Mouse (Mus musculus) B cell, adult 2 months (primary cell): ENCODE measurements at regions not wholly inside any gene's neighbourhood (a gene's known extent, or its start where the extent isn't known, plus 50 kb on each side); places are given as distances from the start of the nearest gene placed in this dataset.

Experiments
- DNase-seq, 2 experiments: peaks; one replicate each; pipeline ENCODE4 v3.0.0; 2022

DNA sequence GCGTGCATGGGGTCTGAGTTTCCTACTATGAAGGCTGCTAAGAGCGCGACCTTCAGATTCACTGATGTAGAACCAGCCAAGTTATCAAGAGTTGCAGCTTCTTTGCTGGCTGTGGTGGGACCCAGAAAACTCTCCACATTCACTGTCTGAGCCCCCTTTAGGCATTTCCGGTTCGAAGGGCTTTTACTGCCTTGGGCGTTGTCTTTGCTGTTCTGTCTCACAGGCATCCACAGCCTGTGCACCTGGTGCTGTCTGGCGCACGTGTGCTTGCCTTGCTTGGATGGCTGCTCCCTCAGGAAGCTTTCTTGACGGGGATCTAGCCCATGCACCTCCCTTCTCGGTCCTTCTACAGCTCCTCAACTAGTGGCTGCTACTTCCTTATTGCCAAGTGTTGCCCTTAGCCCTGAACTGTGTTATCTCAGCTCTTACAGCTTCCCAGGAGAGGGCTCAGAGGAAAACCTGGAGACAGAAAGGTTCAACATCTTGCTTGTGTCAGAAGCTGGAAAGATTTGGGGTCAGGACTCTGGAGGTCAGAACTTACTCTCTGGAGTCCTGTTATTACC, 108.3 kb upstream of the Dyrk2 start:
- DNase-seq = peak; percentile 30 to 36

DNA sequence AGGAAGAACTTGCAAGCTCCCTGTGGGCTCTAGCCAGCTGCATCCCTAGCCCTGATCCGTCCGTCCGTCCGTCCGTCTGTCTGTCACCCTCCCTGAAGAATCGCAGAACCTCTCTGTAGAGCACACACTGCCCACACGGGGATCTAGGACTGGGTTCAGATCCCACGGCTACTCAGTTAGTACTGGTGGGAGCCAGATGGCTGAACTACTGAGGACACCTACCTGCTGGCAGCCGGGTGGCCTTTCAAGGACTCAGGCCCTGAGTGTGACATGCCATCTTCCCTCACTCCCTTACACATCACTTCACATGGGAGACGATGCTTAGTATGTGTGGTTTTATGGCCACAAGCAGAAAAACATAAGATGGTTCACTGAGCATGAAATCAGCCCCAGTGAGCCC, 106.4 kb upstream of the Dyrk2 start:
- DNase-seq = peak; percentile 22 to 25

DNA sequence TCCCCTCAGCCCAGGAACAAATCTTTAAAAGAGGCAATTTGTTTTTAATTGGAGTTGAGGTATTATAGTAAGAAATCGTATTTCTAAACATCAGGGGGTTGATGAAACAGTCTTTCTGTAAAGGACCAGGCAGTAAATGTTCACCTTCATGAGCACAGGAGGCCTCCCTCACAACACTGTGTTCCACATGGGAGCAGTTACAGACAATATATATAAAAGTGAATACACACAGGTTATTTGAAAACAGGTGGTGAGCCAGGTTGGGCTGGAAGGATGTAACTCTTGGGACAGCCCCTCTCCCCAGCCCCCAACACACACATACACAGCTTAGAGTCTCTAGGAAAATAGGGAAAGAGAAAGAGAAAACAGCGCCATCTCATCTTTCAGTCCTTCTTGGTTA, 105.8 kb upstream of the Dyrk2 start:
- DNase-seq = no peak

DNA sequence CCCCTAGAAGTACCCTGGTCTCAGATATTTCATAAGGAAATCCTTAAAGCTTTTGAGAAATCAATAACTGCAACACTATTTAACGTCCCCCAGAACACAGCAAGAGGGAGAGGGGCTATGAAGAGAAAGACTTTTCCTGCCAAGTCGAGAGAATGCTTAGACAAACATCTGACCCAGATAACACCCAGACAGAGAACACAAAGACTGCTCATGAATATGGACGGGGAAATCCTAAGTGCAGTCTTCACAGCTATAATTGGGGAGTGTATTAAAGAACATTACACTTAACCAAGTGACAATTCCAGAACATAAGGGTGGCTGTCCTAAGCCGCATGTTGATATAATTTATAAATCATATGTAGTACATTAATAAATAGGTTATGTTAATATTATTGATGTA, 103.3 kb upstream of the Dyrk2 start:
- DNase-seq = no peak

DNA sequence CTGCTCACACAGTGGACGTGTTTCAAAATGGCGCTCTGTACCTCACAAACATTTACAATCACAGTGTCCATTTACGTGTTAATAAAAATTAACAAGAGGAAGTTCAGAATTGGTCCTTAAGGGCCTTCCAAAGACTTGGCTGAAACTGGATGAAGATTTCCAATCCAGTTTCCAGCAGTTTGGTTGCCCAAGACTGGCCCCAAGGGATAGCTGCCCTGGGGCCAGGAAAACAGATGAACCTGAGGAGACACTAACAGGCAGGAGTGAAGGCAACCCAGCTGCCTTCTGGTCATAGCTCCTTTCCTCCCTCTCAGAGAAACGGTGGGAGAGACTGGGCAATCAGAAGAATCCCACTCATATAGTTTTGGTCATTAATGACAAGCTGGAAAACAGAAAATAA, 102.6 kb upstream of the Dyrk2 start:
- DNase-seq = no peak

DNA sequence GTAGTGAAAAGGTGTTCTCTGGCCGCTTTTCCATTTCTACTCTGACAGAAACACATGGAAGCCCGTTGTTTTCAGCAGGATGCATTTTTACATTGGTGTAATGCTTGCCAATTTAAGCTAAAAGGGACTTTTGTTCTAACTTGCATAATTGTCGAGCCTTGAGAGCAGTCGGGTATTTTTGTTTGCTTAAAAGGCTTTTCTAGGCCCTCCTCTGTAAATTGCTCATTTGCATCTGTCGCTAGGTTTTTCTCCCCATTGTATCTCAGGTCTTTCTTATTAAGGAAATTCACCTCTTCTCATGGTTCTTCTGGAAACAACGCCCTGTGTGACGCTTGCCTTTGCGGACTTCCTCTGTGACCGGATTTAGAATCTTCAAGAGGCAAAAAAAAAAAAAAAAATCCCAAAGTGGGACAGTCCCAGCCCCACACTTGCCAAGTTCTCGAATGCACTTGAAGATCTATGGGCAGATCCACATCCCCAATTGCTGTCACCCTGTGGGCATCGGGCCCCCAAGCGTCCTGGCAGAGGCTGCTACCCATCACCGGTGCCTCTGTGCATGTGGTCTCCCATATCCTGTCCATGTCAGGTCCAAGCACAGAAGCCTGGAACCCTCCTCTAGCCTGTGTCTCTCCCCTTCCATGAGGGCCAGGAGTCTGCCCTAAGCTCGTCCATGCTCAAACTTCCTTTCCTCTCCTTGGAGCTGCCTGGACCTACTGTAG, 100.6 kb upstream of the Dyrk2 start:
- DNase-seq = no peak

DNA sequence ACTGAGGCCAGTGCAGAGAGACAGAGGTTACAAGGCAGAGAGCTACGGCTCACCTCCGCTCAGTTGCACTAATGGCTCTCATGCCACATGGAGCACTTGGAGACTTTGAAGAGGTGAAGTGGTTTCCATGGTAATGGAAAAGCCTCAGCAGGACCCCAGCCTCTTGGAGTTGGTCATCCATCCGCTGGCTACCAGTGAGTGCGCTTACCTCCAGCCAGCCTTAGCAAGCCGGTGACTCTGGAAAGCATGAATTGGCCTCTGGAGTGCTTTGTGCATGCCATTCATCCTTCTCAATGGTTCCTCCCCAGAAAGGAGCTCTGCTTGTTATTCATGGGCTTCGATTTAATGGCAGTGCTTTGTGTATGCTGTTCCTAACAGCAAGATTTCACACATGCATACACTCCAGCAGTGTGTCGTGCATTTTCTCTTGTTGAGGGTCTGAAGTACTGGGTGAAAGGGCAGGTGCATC, 91.7 kb upstream of the Dyrk2 start:
- no peak for DNase-seq

DNA sequence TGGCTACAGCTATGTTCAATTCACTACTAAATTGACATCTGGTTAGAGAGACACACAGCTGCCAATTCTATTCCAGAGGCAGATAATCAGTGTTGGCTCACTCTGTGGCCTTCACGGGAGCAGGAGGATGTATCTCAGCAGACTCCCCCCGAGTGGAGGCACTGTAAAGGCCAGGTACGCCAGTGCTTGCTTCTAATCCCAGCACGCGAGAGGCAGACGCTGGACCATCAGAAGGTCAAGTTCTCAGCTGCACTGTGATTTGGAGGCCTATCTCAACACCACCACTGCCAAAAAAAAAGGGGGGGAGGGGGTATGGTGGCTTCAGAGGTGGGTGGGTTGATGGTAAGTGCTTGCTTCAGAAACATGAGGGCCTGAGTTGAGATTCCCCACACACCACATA, 90.1 kb upstream of the Dyrk2 start:
- no peak for DNase-seq

DNA sequence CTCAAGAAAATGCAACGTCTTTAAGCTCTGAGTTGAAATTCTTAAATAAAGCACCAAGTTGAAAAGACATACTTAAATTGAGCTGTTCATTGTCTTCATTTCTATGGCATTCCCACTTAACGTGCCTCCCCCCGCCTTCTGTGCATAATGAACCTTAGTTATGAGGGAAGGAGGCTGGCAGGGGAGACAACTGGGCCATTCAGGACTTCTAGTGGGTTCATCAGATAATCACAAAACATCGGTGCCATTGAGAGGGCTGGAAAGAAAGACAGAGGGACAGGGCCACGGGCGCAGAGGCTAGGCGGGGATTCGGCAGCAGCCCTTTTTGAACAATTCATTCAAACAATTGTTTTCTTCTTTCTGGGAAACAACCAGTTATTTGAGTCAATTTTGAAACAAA, 89.6 kb upstream of the Dyrk2 start:
- no peak for DNase-seq

DNA sequence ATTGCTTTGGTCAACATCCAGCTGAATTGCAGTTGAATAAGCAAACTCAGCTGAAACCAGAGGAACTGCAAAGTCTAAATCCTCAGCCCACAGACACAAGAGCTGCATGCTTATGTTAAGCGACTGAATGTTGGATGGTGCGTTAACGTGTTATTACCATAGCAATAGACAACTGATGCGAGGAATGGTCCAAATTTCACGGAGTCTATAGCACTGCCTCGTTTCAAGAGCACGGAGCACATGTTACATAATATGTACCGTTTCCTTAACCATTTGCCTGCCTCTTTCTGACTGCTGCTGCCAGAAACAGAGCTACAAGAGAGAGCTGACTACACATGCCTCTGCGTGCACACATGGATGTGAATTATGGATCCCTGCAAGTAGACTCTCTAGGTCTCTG, 86.3 kb upstream of the Dyrk2 start:
- no peak for DNase-seq

DNA sequence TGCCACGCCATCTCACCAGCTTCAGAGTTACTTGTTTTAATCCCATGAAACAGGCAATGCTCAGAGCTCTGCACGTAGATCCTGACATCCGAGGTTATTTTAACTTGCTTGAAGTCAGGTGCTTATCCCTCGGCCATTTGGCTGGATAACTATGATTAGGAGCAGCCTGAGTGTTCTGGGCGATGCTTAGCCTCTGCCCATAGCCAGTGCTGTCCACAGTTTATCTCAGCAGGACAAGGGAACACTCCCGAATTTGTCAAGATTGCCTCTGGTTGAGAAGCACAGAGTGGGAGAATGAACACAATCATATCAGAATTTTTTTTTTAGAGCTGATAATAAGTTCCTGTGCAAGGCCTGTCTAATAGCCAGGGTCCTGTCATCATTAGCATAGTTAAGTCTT, 83.4 kb upstream of the Dyrk2 start:
- peak in 1 of 2 experiments; percentile 41 for DNase-seq

DNA sequence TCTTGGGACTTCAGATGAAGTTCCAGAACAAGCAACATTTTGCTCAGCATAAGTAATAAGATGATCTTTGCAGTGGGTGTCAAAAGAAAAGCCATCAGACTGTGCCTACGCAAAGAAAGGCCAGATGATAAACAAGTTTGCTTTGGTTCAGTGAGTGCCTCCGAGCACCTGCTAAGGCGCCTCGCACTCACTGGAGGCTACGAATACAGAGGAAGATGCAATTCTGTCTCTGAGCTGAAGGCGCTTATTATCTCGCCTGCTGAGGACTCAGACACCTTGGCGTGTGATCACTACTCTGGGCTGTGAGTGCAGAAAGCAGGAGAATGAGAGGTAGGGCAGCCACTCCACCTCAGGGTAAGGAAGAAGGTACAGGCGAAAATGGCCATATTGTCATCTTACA, 82.7 kb upstream of the Dyrk2 start:
- peak; percentile 50 to 54 for DNase-seq

DNA sequence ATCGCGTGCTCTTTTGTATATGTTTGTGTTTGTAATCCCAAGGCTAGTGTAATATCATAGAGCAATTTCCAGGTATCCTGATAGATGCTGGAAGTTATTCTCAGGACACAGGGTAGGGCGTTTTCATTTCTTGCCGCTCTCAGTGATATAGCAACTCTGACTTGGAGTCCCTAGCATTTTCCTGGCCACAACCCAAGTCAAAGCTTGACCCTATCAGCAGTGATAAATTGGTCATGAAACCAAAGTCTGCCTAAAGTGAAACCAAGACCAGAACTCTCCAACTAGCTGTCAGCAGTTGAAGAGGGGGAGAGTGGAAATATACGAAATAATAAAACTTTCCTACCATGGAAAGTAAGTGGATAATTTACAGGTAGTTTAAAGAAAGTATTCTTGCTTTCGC, 77.7 kb upstream of the Dyrk2 start:
- no peak for DNase-seq

DNA sequence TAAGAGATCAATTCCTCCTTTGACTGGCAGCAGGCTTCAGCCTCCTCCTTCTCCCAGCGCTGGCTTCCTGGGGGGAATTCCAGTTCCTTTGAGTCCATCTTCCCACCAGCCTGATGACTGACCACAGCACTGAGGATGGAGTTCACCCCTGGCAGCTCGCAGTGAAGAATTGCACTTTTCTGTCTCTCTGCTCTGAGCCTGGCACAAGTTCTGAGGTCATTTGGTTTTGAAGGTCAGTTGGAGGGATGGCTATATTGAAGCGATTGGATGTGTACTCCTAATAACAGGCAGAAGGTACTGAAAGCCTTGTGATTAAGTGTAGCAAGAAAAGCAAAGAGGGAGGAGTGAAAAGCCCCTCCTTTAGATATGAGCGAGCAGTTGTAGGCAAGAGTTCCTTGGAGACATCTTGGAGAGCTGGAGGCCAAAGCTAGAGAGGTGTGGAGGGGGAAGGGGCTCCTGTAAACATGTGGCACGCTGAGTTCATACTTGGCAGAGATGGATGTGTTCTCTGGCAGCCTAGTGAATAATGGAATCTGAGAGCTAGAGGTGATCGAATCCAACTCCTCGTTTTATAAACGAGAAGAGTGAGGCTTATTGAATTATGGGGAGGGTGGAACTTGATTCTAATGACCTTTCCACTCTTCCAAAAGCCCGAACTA, 77.1 kb upstream of the Dyrk2 start:
- no peak for DNase-seq

DNA sequence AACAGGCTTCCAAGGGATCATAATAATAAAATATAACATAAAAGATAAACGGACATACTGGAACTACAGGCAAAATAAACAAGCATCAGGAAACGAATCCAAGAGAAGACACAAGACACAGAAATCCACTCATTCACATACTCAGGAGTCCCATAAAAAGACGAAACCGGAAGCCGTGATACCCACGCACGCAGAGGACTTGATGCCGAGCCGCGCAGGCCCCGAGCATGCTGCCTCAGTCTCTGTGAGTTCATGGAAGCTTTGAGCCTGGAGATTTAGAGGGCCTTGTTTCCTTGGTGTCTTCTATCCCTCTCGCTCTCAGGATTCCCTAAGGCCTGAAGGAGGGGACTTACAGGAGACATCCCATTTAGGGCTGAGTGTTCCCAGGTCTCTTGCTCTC, 57.3 kb upstream of the Dyrk2 start:
- DNase-seq = no peak

DNA sequence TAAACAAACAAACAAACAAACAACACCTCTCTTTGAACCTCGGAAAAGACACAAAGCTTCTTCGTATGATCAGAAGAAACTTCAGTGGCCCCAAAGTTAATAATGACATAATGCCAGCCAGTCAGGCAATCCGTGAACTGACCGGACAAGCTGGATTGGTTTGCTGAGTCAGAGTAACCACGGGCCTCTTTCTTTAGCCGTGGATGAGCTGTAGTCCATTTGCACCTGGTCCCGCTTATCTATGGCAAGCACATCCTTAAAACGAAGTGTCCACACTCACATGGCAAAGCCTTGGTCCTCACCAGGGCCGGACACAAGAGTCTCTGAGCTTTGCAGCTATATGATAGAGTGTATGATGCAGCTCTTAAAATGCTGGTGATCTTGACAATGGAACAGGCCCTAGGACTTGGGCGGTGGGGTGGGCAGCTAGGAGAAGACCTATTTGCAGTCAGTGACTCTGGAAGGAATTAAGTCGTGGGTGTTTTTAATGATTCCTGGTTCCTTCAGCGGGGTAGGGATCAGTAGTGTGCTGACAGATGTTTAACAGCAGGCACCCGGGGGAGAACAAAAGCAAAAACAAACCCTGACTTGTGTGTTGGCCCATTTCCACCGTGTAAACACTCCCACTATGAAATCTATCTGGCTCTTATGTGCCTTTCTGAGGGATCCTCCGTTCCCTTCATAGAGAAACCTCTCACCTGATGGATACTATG, 53.6 kb upstream of the Dyrk2 start:
- no peak for DNase-seq

DNA sequence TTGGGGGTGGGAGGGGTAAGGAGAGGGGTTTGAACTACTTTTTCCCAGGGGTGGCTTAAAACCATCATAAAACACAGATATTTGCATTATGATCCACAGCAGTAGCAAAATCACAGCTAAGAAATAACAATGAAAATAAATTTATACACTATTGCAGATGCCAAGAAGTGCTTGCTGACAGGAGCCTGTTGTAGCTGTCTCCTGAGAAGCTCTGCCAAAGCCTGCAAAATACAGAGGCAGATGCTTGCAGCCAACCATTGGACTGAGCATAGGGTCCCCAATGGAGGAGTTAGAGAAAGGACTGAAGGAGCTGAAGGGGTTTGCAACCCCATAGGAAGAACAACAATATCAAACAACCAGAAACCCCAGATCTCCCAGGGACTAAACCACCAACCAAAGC, 52.1 kb upstream of the Dyrk2 start:
- DNase-seq = peak; percentile 32 to 37
